Mouse (Mus musculus): ENCODE results near the gene Wscd1.
A peak's percentile ranks its signal among the peaks of the same experiment; 100 is the strongest.

Gene Wscd1

GRCm38 (mm10) chr11:71749671-71750070, at the start of gene Wscd1:
Gene Wscd1, plus strand, starts transcription at chr11:71749920.
- DNase-seq = no peak

- DNase-seq = no peak
Measured at GRCm38 (mm10) chr11:71728066-71728465, 21.7 kb upstream of the Wscd1 start.

GRCm38 (mm10) chr11:71729287-71729686, 20.4 kb upstream of the Wscd1 start:
- no peak for DNase-seq

- DNase-seq = no peak
Measured at GRCm38 (mm10) chr11:71733771-71734170, 15.9 kb upstream of the Wscd1 start.

GRCm38 (mm10) chr11:71737106-71737505, 12.6 kb upstream of the Wscd1 start:
- peak; percentile 32 for DNase-seq

- no peak for DNase-seq
Measured at GRCm38 (mm10) chr11:71738501-71739045, 11.1 kb upstream of the Wscd1 start.

- DNase-seq = no peak
Measured at GRCm38 (mm10) chr11:71745875-71746274, 3.8 kb upstream of the Wscd1 start.

- peak; percentile 69 for DNase-seq
Measured at GRCm38 (mm10) chr11:71747719-71748118, 2.0 kb upstream of the Wscd1 start.

GRCm38 (mm10) chr11:71750534-71751173, 934 bp downstream of the Wscd1 start:
- peak; percentile 35 for DNase-seq

GRCm38 (mm10) chr11:71751174-71751611, 1.5 kb downstream of the Wscd1 start:
- peak; percentile 18 for DNase-seq

- DNase-seq = no peak
Measured at GRCm38 (mm10) chr11:71751689-71752088, 2.0 kb downstream of the Wscd1 start.

- DNase-seq = no peak
Measured at GRCm38 (mm10) chr11:71752626-71753025, 2.9 kb downstream of the Wscd1 start.

GRCm38 (mm10) chr11:71755115-71755514, 5.4 kb downstream of the Wscd1 start:
- no peak for DNase-seq

- DNase-seq = no peak
Measured at GRCm38 (mm10) chr11:71756325-71756724, 6.6 kb downstream of the Wscd1 start.

- no peak for DNase-seq
Measured at GRCm38 (mm10) chr11:71758211-71759110, 8.7 kb downstream of the Wscd1 start.

GRCm38 (mm10) chr11:71760991-71761390, 11.3 kb downstream of the Wscd1 start:
- DNase-seq = peak; percentile 37

- no peak for DNase-seq
Measured at GRCm38 (mm10) chr11:71763154-71763553, 13.4 kb downstream of the Wscd1 start.

- no peak for DNase-seq
Measured at GRCm38 (mm10) chr11:71763651-71764275, 14.0 kb downstream of the Wscd1 start.

- DNase-seq = peak; percentile 12
Measured at GRCm38 (mm10) chr11:71764743-71765142, 15.0 kb downstream of the Wscd1 start.

- no peak for DNase-seq
Measured at GRCm38 (mm10) chr11:71765335-71765734, 15.6 kb downstream of the Wscd1 start.

GRCm38 (mm10) chr11:71766380-71766779, 16.7 kb downstream of the Wscd1 start:
- no peak for DNase-seq

GRCm38 (mm10) chr11:71767726-71768125, 18.0 kb downstream of the Wscd1 start:
- no peak for DNase-seq

GRCm38 (mm10) chr11:71769744-71770143, 20.0 kb downstream of the Wscd1 start:
- DNase-seq = no peak
